Mouse (Mus musculus) liver, adult 2 months (tissue): ENCODE data around the gene Eno3.

ENCODE experiments used
- CTCF ChIP-seq: fragments of 200-500 bp; IDR thresholded peaks from 2 replicates; pipeline ENCODE4 v1.5.1; 2011; ENCODE audit warnings: low read depth, low read length, control low read depth
- POLR2A ChIP-seq: fragments of 200-500 bp; IDR thresholded peaks from 2 replicates; pipeline ENCODE4 v1.6.1; 2011; ENCODE audit warnings: low read length, control low read depth; ENCODE audit not compliant: insufficient read depth; ENCODE audit errors: extremely low read depth

GRCm38 (mm10) chr11:70699051-70699450 is 42.0 kb downstream of the Eno3 start:
- no peak for TF ChIP-seq POLR2A
- no peak for TF ChIP-seq CTCF
